Mouse (Mus musculus) stomach, postnatal 0 days (tissue): ENCODE data around the gene Clasp2. TPM values are rescaled to one million over a fixed set of nuclear protein-coding genes. Genes with fewer than 3 reads are reported as not detected.
A peak's percentile ranks its signal among the peaks of the same experiment; 100 is the strongest.

Experiments
- ATAC-seq: fragments of 200-750 bp; cut with Nextera tagmentation; 2 replicates; pipeline ENCODE4 v1.8.0; 2017; ENCODE audit not compliant: low FRiP score, low TSS enrichment
- DNase-seq: peaks from one replicate; pipeline ENCODE4 v3.0.0-alpha.2; 2016; ENCODE audit warnings: low spot score
- H3K27ac ChIP-seq: fragments of 300-500 bp; sonication (generic); replicated peaks from 2 replicates; pipeline ENCODE4 v1.5.1; 2014; ENCODE audit warnings: mild to moderate bottlenecking, control low read depth
- H3K27me3 ChIP-seq: fragments of 300-500 bp; sonication (generic); 2 replicates; pipeline ENCODE4 v1.6.1; 2014; ENCODE audit warnings: low read length; ENCODE audit not compliant: control insufficient read depth, insufficient read depth
- H3K36me3 ChIP-seq: fragments of 300-500 bp; sonication (generic); 2 replicates; pipeline ENCODE4 v1.6.1; 2014; ENCODE audit warnings: low read length, mixed read lengths; ENCODE audit not compliant: control insufficient read depth, insufficient read depth
- H3K4me1 ChIP-seq: fragments of 300-500 bp; sonication (generic); replicated peaks from 2 replicates; pipeline ENCODE4 v1.6.1; 2014; ENCODE audit warnings: antibody characterized with exemption; ENCODE audit not compliant: control insufficient read depth, insufficient read depth
- H3K4me2 ChIP-seq: fragments of 300-500 bp; sonication (generic); replicated peaks from 2 replicates; pipeline ENCODE4 v1.6.1; 2014; ENCODE audit warnings: low read depth, mild to moderate bottlenecking, control low read depth, moderate library complexity
- H3K4me3 ChIP-seq: fragments of 300-500 bp; sonication (generic); 2 replicates; pipeline ENCODE4 v1.5.1; 2014; ENCODE audit warnings: low read depth, low read length, control low read depth
- H3K9ac ChIP-seq: fragments of 300-500 bp; sonication (generic); 2 replicates; pipeline ENCODE4 v1.6.1; 2014; ENCODE audit warnings: mild to moderate bottlenecking, low read length, control low read depth, mixed read lengths
- H3K9me3 ChIP-seq: fragments of 300-500 bp; sonication (generic); 2 replicates; pipeline ENCODE4 v1.6.1; 2016; ENCODE audit warnings: low read length; ENCODE audit not compliant: control insufficient read depth
- CTCF ChIP-seq: IDR thresholded peaks from 2 replicates; pipeline ENCODE4 v1.5.1; 2016; ENCODE audit warnings: antibody characterized with exemption, low read depth, mild to moderate bottlenecking, moderate library complexity
- EP300 ChIP-seq: optimal IDR thresholded peaks from 2 replicates; pipeline ENCODE3; 2016; ENCODE audit warnings: antibody characterized with exemption
- WGBS: fragments of 180-500 bp; shearing (Covaris S2); extraction: QIAGEN DNeasy Blood & Tissue Kit; methylation state at CpG from one replicate; pipeline ENCODE4 v1.1.7; 2014; 5-methylcytosine and 5-hydroxymethylcytosine counted together
- polyA plus RNA-seq: library from polyadenylated mRNA; unstranded; fragments of >200 nt; fragmentation: Nextera tagmentation; extraction: Ambion mirVana; gene quantifications from 2 replicates; pipeline ENCODE4 v1.2.1, GENCODE M21; 2015

Gene Clasp2
- polyA plus RNA-seq, 1 experiment from 2014 or later = 8.6 TPM

GRCm38 (mm10) chr9:113803751-113804150 is 62.5 kb downstream of the Clasp2 start:
- Histone ChIP-seq H3K9me3 (no peaks in the 10 kb centered on the region), H3K4me3 (no peak overlapping the region), H3K27ac (no peak overlapping the region), H3K9ac (no peak overlapping the region), H3K4me1 (no peaks in the 10 kb centered on the region), H3K4me2 (no peak overlapping the region), H3K36me3 (no peaks in the 10 kb centered on the region), H3K27me3 (no peaks in the 10 kb centered on the region)
- TF ChIP-seq CTCF (no peak), EP300 (no peak)
- DNase-seq = no peak
- no peak for ATAC-seq
- 70% methylated on average over 2 of the region's 2 CpGs for WGBS

DNA sequence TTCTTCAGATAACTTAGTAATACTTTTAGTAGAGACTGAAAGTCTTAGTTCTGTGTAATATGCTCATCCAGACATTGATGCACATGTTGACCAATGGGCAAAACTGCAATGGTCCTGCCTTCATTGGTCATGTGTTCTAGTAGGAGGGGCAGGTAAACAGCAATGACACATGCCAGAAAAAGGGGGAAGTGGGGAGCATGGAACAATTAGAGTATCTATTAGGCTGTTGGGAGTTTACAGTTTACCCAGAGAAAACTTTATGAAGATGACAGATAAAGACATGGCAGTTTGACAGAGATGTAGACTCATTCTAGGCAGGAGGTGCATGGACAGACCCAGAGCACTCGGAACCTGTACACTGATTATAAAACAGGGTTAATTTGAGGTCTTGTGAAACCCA is 64.1 kb downstream of the Clasp2 start:
- 92% methylated on average over 1 of the region's 1 CpGs for WGBS
- Histone ChIP-seq H3K4me1 (no peaks in the 10 kb centered on the region), H3K9ac (no peak overlapping the region), H3K4me3 (no peak overlapping the region), H3K27ac (no peak overlapping the region), H3K36me3 (no peaks in the 10 kb centered on the region), H3K27me3 (no peaks in the 10 kb centered on the region), H3K4me2 (no peak overlapping the region), H3K9me3 (no peaks in the 10 kb centered on the region)
- no peak for TF ChIP-seq EP300
- no peak for TF ChIP-seq CTCF
- ATAC-seq (0 out of 2 replicates have a peak, but pooled peaks have one; percentile 32), DNase-seq (no peak)

- no peak for DNase-seq
- TF ChIP-seq CTCF (no peak), EP300 (no peak)
- H3K9ac ChIP-seq = no peak overlapping the region
- 42% methylated on average over 1 of the region's 1 CpGs for WGBS
- H3K4me3 ChIP-seq = no peak overlapping the region
- H3K9me3 ChIP-seq = no peaks in the 10 kb centered on the region
- ATAC-seq = no peak
- H3K4me1 ChIP-seq = no peaks in the 10 kb centered on the region
- no peak overlapping the region for H3K27ac ChIP-seq
- H3K36me3 ChIP-seq = no peaks in the 10 kb centered on the region
- H3K4me2 ChIP-seq = no peak overlapping the region
- no peaks in the 10 kb centered on the region for H3K27me3 ChIP-seq
Measured at GRCm38 (mm10) chr9:113811327-113811726, 70.1 kb downstream of the Clasp2 start.

DNA sequence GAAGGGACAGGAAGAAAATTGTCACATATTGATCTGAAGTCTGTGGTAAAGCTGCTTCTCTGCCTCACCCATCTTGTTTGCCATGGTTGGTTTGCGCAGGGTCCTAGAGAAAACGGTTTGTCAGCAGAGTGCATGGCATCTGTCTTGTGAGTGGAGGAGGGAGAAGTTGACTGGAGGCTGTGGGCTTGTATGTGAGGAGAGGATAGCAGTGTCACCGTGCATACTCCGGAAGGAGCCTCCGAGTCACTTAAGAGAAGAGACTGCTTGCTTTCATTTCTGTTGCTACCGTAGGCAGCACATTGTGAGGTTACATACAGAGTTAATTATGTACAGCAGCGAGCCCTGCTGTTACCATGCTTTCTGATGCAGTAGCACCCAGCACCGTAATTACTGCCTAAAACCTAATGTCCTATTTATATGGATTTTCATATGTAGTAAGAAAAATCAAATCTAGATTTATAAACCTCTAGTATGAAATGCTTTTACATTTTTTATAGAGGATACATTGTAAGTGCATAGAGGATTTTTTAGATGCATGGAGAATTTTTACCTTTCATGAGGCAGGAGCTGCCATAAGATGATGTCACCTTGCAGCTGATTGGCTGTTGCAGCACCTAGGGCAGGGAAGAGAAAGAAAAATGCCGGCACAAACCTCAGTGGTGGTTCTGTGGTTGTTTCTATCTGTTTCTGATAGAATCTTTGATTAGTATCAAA is 70.8 kb downstream of the Clasp2 start:
- Histone ChIP-seq H3K27ac (peak overlapping the region; percentile 45; the same call in 1 of the 2 replicates), H3K4me1 (no peaks in the 10 kb centered on the region), H3K36me3 (no peaks in the 10 kb centered on the region), H3K9ac (peak overlapping the region; percentile 45; the same call in 1 of the 2 replicates), H3K4me2 (peak overlapping the region; percentile 53), H3K27me3 (no peaks in the 10 kb centered on the region), H3K4me3 (peak overlapping the region; percentile 21), H3K9me3 (no peaks in the 10 kb centered on the region)
- peak; percentile 55 for DNase-seq
- TF ChIP-seq EP300 = no peak
- no peak for TF ChIP-seq CTCF
- peak; percentile 89 for ATAC-seq
- 32% methylated on average over 9 of the region's 9 CpGs for WGBS

GRCm38 (mm10) chr9:113812671-113813001 is 71.4 kb downstream of the Clasp2 start:
- no peak for TF ChIP-seq CTCF
- no peak for TF ChIP-seq EP300
- Histone ChIP-seq H3K9me3 (no peaks in the 10 kb centered on the region), H3K9ac (no peak overlapping the region), H3K27me3 (no peaks in the 10 kb centered on the region), H3K4me2 (peak overlapping the region; percentile 53), H3K27ac (no peak overlapping the region), H3K4me1 (no peaks in the 10 kb centered on the region), H3K4me3 (peak overlapping the region; percentile 21), H3K36me3 (no peaks in the 10 kb centered on the region)
- DNase-seq = no peak
- peak; percentile 45; the same call in 1 of the 2 replicates for ATAC-seq
- WGBS = 49% methylated on average over 4 of the region's 4 CpGs

GRCm38 (mm10) chr9:113813086-113813485 is 71.8 kb downstream of the Clasp2 start:
- TF ChIP-seq CTCF (no peak), EP300 (no peak)
- Histone ChIP-seq H3K4me1 (no peaks in the 10 kb centered on the region), H3K36me3 (no peaks in the 10 kb centered on the region), H3K4me3 (no peak overlapping the region), H3K27me3 (no peaks in the 10 kb centered on the region), H3K4me2 (no peak overlapping the region), H3K9me3 (no peaks in the 10 kb centered on the region), H3K27ac (no peak overlapping the region), H3K9ac (no peak overlapping the region)
- WGBS = 70% methylated on average over 5 of the region's 5 CpGs
- DNase-seq = no peak
- no peak for ATAC-seq
